Mouse (Mus musculus): ENCODE data around the gene Dcaf11. TPM values are rescaled to one million over a fixed set of nuclear protein-coding genes. Genes with fewer than 3 reads are reported as not detected.

Dcaf11 gene
- polyA plus RNA-seq, 1 experiment from 2014 or later: 66.5 TPM

DNA sequence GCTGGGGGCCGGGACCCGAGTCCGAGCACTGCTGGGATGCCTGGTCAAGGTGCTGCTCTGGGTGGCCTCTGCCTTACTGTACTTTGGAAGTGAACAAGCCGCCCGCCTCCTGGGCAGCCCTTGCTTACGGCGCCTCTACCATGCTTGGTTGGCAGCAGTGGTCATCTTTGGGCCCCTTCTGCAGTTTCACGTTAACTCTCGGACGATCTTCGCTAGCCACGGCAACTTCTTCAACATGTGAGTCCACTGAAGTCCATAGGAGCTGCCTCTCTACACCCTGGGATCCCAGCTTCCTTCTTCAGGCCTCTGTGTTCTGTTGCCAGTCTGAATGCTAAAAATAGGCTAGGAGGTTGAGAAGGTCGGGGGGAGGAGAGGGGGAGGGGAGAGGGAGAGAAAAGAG, 15.9 kb downstream of the Dcaf11 start:
- no peaks in the 10 kb centered on the region for H3K27me3 ChIP-seq
- H3K4me2 ChIP-seq: no peak overlapping the region
- peaks cover 14% of the 10 kb centered on the region for H3K4me1 ChIP-seq
- no peak for ATAC-seq (ENCODE audit: insufficient number of reproducible peaks, insufficient read depth, low FRiP score, low TSS enrichment, low read depth)
- H3K4me3 ChIP-seq: no peak overlapping the region
- H3K36me3 ChIP-seq: peaks cover 13% of the 10 kb centered on the region
- H3K27ac ChIP-seq: no peak overlapping the region
- 67% methylated on average over 13 of the region's 13 CpGs for WGBS
- no peaks in the 10 kb centered on the region for H3K9me3 ChIP-seq
- 0 out of 2 replicates have a peak overlapping the region, but pooled peaks have one; percentile 32 for H3K9ac ChIP-seq

DNA sequence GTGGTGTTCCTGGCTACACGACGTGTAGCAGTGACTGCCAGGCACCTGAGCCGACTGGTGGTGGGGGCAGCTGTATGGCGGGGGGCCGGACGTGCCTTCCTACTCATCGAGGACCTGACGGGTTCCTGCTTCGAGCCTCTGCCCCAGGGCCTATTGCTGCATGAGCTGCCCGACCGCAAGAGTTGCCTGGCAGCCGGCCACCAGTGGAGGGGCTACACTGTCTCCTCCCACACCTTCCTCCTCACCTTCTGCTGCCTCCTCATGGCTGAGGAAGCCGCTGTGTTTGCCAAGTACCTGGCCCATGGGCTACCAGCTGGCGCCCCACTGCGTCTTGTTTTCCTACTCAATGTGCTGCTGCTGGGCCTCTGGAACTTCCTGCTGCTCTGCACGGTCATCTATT, 16.6 kb downstream of the Dcaf11 start:
- Histone ChIP-seq H3K9ac (no peak overlapping the region), H3K27me3 (no peaks in the 10 kb centered on the region), H3K36me3 (peaks cover 16% of the 10 kb centered on the region), H3K9me3 (no peaks in the 10 kb centered on the region), H3K4me2 (no peak overlapping the region), H3K27ac (no peak overlapping the region), H3K4me1 (peaks cover 14% of the 10 kb centered on the region), H3K4me3 (no peak overlapping the region)
- WGBS: 74% methylated on average over 16 of the region's 16 CpGs
- ATAC-seq (ENCODE audit: insufficient number of reproducible peaks, insufficient read depth, low FRiP score, low TSS enrichment, low read depth): no peak

DNA sequence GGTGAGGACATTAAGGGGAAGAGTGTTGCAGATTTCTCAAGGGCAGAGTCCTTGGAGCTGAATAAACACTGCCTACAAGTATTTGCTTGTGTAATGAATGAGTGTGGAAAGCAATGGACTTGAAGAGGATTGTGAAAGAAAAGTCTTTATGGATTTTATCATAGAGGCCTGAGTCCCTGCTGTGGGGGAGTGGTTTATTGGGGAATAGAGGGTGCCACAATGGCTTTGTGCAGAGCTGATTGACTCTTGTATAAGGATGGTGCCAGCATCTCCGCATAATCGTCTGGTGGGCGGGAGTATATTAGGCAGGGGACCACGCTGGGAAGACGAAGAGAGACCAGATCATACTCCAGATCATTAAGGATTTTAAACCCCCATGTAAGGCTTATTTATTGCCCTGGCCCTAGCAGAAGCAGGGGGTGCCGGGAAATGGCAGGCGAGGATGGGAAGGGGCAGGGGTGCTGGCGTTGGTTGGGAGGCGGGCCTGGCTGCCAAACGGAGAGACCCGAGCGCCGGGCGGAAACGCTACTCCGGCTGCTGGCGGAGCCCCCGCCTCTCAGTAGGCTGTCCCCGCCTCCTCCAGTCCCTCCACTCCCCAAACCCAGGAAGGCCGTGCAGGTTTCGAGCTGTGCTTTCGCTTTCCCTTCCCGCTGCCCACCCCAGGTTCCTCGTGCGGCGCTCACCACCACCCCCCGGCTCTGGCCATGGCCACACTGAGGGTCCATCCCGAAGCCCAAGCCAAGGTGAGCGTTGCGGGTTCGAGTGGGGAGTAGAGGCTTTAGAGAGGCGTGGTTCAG, 18.3 kb downstream of the Dcaf11 start, which contains the start of gene Psme1:
Gene Psme1, plus strand, starts transcription at position 253 of the 797 bp plus-strand sequence.
- peak within 1 kb of the TSS; percentile 95 for H3K9ac ChIP-seq
- WGBS: under 1% methylated on average over 27 of the region's 32 CpGs
- H3K4me2 ChIP-seq: peak within 1 kb of the TSS; percentile 73
- no peaks in the 10 kb centered on the region for H3K27me3 ChIP-seq
- no peaks in the 10 kb centered on the region for H3K9me3 ChIP-seq
- H3K27ac ChIP-seq: peak within 1 kb of the TSS; percentile 78
- peak; percentile 89 for ATAC-seq (ENCODE audit: insufficient number of reproducible peaks, insufficient read depth, low FRiP score, low TSS enrichment, low read depth)
- peaks cover 14% of the 10 kb centered on the region for H3K4me1 ChIP-seq
- H3K36me3 ChIP-seq: peaks cover 26% of the 10 kb centered on the region
- H3K4me3 ChIP-seq: peak within 1 kb of the TSS; percentile 82

DNA sequence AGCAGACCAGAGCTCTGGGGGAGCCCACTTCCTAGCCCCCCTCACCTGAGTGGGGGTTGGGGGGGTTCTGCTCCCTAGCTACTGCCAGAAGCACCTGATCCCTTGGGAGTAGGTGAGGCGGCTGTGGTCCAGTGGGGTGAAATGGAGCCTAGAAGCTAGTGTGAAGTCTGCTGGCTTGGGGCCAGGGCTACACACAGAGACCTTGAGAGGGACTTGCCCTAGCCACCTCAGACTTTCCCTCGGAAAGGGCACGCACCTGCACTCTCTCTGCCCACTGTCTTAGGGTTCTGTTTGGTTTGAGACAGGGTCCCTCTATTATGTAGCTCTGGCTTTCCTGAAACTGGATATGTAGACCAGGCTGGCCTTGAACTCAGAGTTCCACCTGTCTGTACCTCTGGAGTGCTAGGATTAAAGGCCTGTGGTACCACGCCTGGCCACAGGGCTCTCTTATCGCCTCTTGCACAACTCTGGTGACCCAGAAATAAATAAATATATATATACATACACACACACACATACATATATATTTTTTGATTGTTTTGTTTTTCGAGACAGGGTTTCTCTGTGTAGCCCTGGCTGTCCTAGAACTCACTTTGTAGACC, 19.0 kb downstream of the Dcaf11 start:
- H3K4me1 ChIP-seq: peaks cover 14% of the 10 kb centered on the region
- H3K36me3 ChIP-seq: peaks cover 26% of the 10 kb centered on the region
- peak overlapping the region; percentile 95 for H3K9ac ChIP-seq
- H3K9me3 ChIP-seq: no peaks in the 10 kb centered on the region
- ATAC-seq (ENCODE audit: insufficient number of reproducible peaks, insufficient read depth, low FRiP score, low TSS enrichment, low read depth): peak; percentile 34
- peak overlapping the region; percentile 78 for H3K27ac ChIP-seq
- H3K27me3 ChIP-seq: no peaks in the 10 kb centered on the region
- WGBS: 27% methylated on average over 6 of the region's 6 CpGs
- H3K4me3 ChIP-seq: peak overlapping the region; percentile 82
- H3K4me2 ChIP-seq: peak overlapping the region; percentile 73

DNA sequence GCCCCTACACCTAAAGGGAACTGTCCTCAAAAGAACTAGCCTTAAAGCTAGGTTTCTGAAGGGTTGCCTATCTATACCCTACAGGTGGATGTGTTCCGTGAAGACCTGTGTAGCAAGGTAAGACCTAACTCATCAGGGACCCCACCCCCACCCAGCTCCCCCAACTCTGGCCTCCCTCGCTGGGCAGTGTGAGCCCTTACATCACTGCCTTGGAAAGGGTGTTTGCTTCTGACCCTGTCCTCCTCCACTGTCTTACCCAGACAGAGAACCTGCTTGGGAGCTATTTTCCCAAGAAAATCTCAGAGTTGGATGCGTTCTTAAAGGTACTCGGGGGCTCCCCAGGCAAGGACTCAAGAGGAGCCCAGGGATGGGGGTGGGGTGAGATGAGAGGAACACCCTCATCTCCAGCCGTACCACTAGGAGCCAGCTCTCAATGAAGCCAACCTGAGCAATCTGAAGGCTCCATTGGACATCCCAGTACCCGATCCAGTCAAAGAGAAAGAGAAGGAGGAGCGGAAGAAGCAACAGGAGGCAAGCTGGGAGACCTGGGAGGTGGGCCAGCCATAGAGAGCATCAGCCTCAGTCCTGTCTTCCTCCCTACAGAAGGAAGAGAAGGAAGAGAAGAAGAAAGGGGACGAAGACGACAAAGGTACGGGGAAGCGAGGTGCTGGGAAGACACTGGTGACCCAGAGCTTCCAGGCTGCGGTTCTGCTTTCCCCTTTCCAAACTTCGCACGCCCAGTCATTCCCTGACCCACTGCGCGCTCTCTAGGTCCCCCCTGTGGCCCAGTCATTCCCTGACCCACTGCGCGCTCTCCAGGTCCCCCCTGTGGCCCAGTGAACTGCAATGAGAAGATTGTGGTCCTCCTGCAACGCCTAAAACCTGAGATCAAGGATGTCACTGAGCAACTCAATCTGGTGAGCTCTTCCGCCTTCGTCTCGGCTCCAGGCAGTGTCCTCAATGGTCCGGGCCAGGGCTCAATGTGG, 20.0 kb downstream of the Dcaf11 start:
- H3K4me2 ChIP-seq: 0 out of 2 replicates have a peak overlapping the region, but pooled peaks have one; percentile 73
- no peak overlapping the region for H3K27ac ChIP-seq
- peaks cover 20% of the 10 kb centered on the region for H3K4me1 ChIP-seq
- ATAC-seq (ENCODE audit: insufficient number of reproducible peaks, insufficient read depth, low FRiP score, low TSS enrichment, low read depth): no peak
- H3K27me3 ChIP-seq: peaks cover 7% of the 10 kb centered on the region; the same call in 1 of the 2 replicates
- 84% methylated on average over 23 of the region's 23 CpGs for WGBS
- peaks cover 26% of the 10 kb centered on the region for H3K36me3 ChIP-seq
- H3K9ac ChIP-seq: no peak overlapping the region; the same call in 1 of the 2 replicates
- no peaks in the 10 kb centered on the region for H3K9me3 ChIP-seq
- H3K4me3 ChIP-seq: 0 out of 2 replicates have a peak overlapping the region, but pooled peaks have one; percentile 3

DNA sequence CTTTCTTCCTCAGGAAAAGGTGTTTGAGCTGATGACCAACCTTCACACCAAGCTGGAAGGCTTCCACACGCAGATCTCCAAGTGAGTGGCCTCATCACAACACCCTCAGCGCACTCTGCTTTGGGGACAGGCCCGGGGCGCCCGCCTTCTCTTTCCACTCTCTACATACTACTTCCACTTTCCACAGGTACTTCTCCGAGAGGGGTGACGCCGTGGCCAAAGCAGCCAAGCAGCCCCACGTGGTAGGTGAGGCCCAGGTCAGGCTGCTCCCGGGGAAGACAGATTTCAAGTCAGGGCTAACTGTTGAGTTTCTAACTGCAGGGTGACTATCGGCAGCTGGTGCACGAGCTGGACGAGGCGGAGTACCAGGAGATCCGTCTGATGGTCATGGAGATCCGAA, 20.9 kb downstream of the Dcaf11 start:
- no peak overlapping the region for H3K9ac ChIP-seq
- no peak overlapping the region for H3K4me2 ChIP-seq
- ATAC-seq (ENCODE audit: insufficient number of reproducible peaks, insufficient read depth, low FRiP score, low TSS enrichment, low read depth): no peak
- no peak overlapping the region for H3K27ac ChIP-seq
- peaks cover 24% of the 10 kb centered on the region for H3K4me1 ChIP-seq
- WGBS: 96% methylated on average over 16 of the region's 16 CpGs
- H3K27me3 ChIP-seq: peaks cover 9% of the 10 kb centered on the region; the same call in 1 of the 2 replicates
- no peaks in the 10 kb centered on the region for H3K9me3 ChIP-seq
- peaks cover 26% of the 10 kb centered on the region for H3K36me3 ChIP-seq
- H3K4me3 ChIP-seq: no peak overlapping the region

DNA sequence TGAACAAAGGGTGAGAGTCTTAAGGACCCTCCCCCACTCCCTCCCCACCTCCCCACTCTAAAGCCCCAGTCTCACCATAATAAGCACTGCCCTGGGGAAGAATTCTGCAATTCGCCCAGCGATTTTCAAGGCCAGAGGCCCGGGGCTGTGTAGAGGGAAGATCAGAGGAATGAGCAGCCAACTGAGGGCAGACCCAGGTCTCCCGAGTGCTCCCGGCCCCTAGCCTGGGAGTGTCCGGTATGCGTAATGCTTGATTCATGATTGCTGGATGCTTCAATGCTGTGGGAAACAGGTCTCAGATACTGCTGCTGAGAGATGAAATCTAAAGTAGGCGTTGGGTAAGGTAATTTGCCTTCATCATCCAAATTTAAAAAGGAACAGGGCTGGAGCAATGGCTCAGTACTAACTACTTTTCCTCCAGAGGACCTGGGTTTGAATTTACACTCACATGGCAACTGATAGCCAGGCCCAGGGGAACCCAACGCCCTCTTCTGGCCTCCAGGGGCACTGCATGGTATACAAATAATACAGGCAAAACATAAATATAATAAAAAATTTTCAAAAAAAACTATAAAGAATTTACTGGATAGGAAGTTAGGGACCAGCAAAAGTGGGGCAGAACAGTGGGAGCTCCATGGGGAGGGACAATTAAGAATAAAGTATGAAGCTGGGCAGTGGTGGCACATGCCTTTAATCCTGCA, 22.3 kb downstream of the Dcaf11 start:
- Histone ChIP-seq H3K4me1 (peaks cover 24% of the 10 kb centered on the region), H3K27ac (no peak overlapping the region), H3K4me3 (no peak overlapping the region), H3K9me3 (no peaks in the 10 kb centered on the region), H3K27me3 (peaks cover 9% of the 10 kb centered on the region; the same call in 1 of the 2 replicates), H3K9ac (no peak overlapping the region), H3K4me2 (no peak overlapping the region), H3K36me3 (peaks cover 28% of the 10 kb centered on the region)
- ATAC-seq (ENCODE audit: insufficient number of reproducible peaks, insufficient read depth, low FRiP score, low TSS enrichment, low read depth): no peak
- 68% methylated on average over 9 of the region's 9 CpGs for WGBS

DNA sequence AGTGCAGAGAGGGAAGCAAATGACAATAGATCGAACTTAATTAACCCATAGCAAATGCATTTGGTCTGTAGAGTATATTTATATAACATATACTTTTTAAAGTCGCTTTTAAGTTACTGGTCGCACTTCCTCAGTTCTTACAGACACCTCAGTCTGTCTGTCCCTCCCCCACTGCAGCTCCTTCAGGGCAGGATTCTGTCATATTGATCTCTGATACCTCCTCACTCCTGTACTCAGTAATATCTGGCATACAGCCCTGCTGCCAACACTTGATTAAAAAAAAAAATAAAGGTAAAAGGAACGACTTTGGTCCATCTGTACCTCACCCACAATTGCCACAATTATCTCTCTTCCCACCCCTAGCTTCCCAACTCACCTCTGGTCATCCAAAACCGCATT, 24.5 kb downstream of the Dcaf11 start:
- Histone ChIP-seq H3K4me2 (peak overlapping the region; percentile 87), H3K9me3 (no peaks in the 10 kb centered on the region), H3K4me3 (peak overlapping the region; percentile 52), H3K27me3 (peaks cover 9% of the 10 kb centered on the region; the same call in 1 of the 2 replicates), H3K9ac (peak overlapping the region; percentile 74), H3K36me3 (peaks cover 49% of the 10 kb centered on the region), H3K27ac (no peak overlapping the region), H3K4me1 (peaks cover 16% of the 10 kb centered on the region)
- 36% methylated on average over 5 of the region's 5 CpGs for WGBS
- ATAC-seq (ENCODE audit: insufficient number of reproducible peaks, insufficient read depth, low FRiP score, low TSS enrichment, low read depth): no peak

DNA sequence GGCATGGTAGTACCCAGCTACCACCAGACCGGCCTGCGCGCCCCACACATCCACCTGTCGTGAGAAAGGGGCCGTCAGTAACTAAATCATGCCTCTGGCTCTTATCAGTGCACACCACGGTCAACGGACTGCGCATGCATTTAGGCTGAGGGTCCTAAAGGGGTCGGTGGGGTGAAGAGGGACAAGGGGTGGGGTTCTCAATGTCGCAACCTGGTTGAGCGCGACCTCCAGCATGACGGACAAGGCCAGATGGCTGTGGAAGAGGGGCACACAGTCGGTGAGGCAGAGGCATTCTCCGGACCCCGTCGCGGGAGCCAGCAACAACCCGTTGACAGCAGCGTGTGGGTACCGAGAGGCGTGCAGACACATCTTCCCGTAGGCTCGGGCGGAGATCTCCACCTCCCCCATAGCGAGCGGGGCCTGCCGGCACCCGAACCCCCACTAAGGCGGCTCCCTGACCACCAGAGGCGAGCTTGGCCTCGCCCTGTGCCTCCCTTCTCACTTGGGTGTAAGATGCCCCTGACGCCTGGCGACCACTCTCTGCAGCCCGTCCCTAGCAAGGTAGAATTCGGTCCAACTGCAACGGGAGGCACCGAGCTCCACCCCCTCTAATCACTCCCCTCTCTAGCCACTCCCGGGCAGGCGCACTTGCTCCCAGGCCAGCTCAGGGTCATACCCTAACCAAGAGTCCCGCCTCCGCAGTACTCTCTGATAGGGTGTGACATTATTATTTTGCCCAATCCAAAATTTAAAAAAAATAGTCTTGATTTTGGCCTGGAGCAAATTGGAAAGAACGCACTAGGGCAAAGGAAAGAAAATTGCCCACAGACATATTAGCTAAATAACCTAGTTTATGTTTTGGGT, 25.1 kb downstream of the Dcaf11 start, which contains the start of gene Emc9:
Gene Emc9, minus strand, starts transcription at position 601 of the 864 bp plus-strand sequence.
- peaks cover 9% of the 10 kb centered on the region; the same call in 1 of the 2 replicates for H3K27me3 ChIP-seq
- H3K4me2 ChIP-seq: peak within 1 kb of the TSS; percentile 87
- peak within 1 kb of the TSS; percentile 52 for H3K4me3 ChIP-seq
- H3K36me3 ChIP-seq: peaks cover 48% of the 10 kb centered on the region
- peak within 1 kb of the TSS; percentile 74 for H3K9ac ChIP-seq
- H3K27ac ChIP-seq: no peak within 1 kb of the TSS
- H3K9me3 ChIP-seq: no peaks in the 10 kb centered on the region
- ATAC-seq (ENCODE audit: insufficient number of reproducible peaks, insufficient read depth, low FRiP score, low TSS enrichment, low read depth): 0 out of 2 replicates have a peak, but pooled peaks have one; percentile 65
- H3K4me1 ChIP-seq: peaks cover 21% of the 10 kb centered on the region
- WGBS: 2% methylated on average over 43 of the region's 43 CpGs

DNA sequence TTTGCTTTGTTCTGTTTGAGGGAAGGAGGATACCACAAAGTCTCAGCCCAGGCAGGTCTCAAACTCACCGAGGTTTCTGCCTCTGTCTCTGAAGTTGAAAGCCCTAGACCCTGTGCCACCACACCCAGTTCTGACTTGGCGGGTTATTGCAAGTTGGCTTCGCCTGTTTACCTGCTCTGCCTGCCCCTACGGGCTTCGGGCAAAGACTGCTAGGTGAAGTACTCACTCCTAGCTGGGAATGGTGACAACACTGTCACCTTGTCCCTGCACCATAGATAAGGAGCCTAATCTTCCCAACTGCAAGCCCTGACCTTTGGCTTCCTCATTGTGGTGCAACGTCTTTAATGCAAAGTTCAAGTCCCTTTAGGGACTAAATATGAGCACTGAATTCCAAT, 25.8 kb downstream of the Dcaf11 start:
- 52% methylated on average over 6 of the region's 6 CpGs for WGBS
- ATAC-seq (ENCODE audit: insufficient number of reproducible peaks, insufficient read depth, low FRiP score, low TSS enrichment, low read depth): no peak
- peaks cover 9% of the 10 kb centered on the region; the same call in 1 of the 2 replicates for H3K27me3 ChIP-seq
- no peaks in the 10 kb centered on the region for H3K9me3 ChIP-seq
- H3K4me2 ChIP-seq: peak overlapping the region; percentile 87
- peaks cover 42% of the 10 kb centered on the region for H3K36me3 ChIP-seq
- no peak overlapping the region for H3K9ac ChIP-seq
- H3K4me1 ChIP-seq: peaks cover 27% of the 10 kb centered on the region
- H3K4me3 ChIP-seq: peak overlapping the region; percentile 52
- H3K27ac ChIP-seq: no peak overlapping the region
